Mouse (Mus musculus): Measurements from ENCODE around the gene Mex3b.

- no peak for TF ChIP-seq CTCF (IDR thresholded peaks at IDR 0.05; ENCODE audit: control insufficient read depth, insufficient read depth, insufficient read length)
- no peak for TF ChIP-seq USF1 (IDR thresholded peaks at IDR 0.05; ENCODE audit: low read depth)
- TF ChIP-seq MYOG (IDR thresholded peaks at IDR 0.05; ENCODE audit: control insufficient read depth, extremely low read depth, insufficient read length), result no peak
- no peak for TF ChIP-seq MYOD1 (IDR thresholded peaks at IDR 0.05; ENCODE audit: control insufficient read depth, insufficient read length, low read depth)
- no peak for TF ChIP-seq MAX (IDR thresholded peaks at IDR 0.05)
- no peak for TF ChIP-seq FOSL1 (IDR thresholded peaks at IDR 0.05; ENCODE audit: insufficient read depth, low read length, poor library complexity, severe bottlenecking)
These were observed 47.6 kb upstream of the Mex3b start for GRCm38 (mm10) chr7:82819541-82819940.
